Mouse (Mus musculus): ENCODE measurements around the gene Sun2.

DNA sequence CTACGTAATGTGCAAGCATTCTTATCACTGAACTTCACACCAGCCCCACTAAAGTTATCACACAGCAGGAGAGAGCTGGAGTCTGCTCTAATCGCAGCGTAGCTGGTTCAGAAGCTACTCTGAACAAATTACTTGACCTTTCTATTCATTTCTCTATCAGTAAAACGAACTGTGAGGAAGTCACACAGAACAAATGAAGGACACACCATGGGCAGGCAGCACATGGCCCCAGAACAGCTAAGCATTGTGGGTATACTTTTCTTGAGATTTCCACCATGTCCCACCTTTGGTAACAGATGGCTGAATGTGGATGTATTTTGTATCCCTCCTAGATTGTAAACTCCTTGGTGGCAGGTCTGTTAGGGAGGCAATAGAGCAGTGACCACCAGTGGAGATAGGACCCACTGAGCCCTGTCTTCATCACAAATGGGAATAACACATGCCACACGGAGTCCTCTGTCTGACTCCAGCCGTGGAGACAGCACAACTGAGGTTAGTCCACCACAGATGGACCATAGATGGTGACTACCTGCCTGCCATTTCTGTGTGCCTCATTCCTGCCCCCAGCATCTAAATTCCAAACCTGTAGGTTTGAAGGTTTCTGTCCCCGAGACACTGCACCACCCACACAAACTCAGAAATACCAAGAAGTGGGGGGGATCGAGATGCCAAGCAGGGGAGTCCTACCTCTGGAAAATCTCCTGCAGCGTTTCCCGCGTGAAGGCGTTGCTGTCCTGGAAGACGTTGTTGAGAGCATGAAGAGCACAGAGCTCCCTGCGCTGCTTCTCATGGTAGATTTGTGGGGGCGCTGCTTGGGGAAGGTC is 56.1 kb downstream of the Sun2 start:
- no peak for TF ChIP-seq CTCF (IDR thresholded peaks at IDR 0.05; ENCODE audit: low read depth, low read length)
- TF ChIP-seq POLR2A (IDR thresholded peaks at IDR 0.05; ENCODE audit: extremely low read depth, insufficient read depth, low read length), result no peak

Data from liver, adult 2 months (tissue).